Mouse (Mus musculus) spleen, embryonic (tissue): ENCODE measurements around the gene Lrrc34.

ENCODE experiments used
- CTCF ChIA-PET: fragments of 350-600 bp; sonication (Branson Sonifier 250); formaldehyde crosslinking; loops from one replicate; lab custom pipeline; 2022; lab: Charles Lee

Lrrc34 gene

GRCm38 (mm10) chr3:30647440-30648090, at the start of gene Lrrc34:
Gene Lrrc34 (minus strand): TSS chr3:30647869.
- CTCF ChIA-PET = no interaction called here

GRCm38 (mm10) chr3:30696346-30696745, 48.7 kb upstream of the Lrrc34 start:
- CTCF ChIA-PET = interaction anchor here (0.8 kb wide), 1 partner anchor 9 kb away, joined by 4 read pairs; no protein-coding TSS in a partner anchor

- CTCF ChIA-PET = interaction anchor here (0.8 kb wide), 1 partner anchor 8 kb away, joined by 4 read pairs; no protein-coding TSS in a partner anchor
These were observed 48.0 kb upstream of the Lrrc34 start for GRCm38 (mm10) chr3:30695661-30696060.

- CTCF ChIA-PET = no interaction called here
These were observed 43.3 kb upstream of the Lrrc34 start for GRCm38 (mm10) chr3:30690976-30691375.

- CTCF ChIA-PET = interaction anchor here (1.0 kb wide), 1 partner anchor 9 kb away, joined by 4 read pairs; no protein-coding TSS in a partner anchor
These were observed 39.5 kb upstream of the Lrrc34 start for GRCm38 (mm10) chr3:30687216-30687615.

GRCm38 (mm10) chr3:30683190-30683589, 35.5 kb upstream of the Lrrc34 start:
- CTCF ChIA-PET = no interaction called here

GRCm38 (mm10) chr3:30658486-30658885, 10.8 kb upstream of the Lrrc34 start:
- CTCF ChIA-PET = no interaction called here

- CTCF ChIA-PET = no interaction called here
These were observed 8.3 kb upstream of the Lrrc34 start for GRCm38 (mm10) chr3:30655937-30656336.

- CTCF ChIA-PET = no interaction called here
These were observed 2.6 kb upstream of the Lrrc34 start for GRCm38 (mm10) chr3:30650062-30650841.

- CTCF ChIA-PET = no interaction called here
These were observed 797 bp upstream of the Lrrc34 start for GRCm38 (mm10) chr3:30648466-30648865.

- CTCF ChIA-PET = no interaction called here
These were observed 908 bp downstream of the Lrrc34 start for GRCm38 (mm10) chr3:30646761-30647160.

GRCm38 (mm10) chr3:30644207-30644606, 3.5 kb downstream of the Lrrc34 start, which contains the start of gene Lrriq4:
Gene Lrriq4 (plus strand): TSS chr3:30644507.
- CTCF ChIA-PET = interaction anchor here (0.5 kb wide), 1 partner anchor 451 kb away, joined by 4 read pairs; the partner anchor contains the start of gene Skil

GRCm38 (mm10) chr3:30635629-30636028, 12.0 kb downstream of the Lrrc34 start:
- CTCF ChIA-PET = no interaction called here

GRCm38 (mm10) chr3:30633681-30634080, 14.0 kb downstream of the Lrrc34 start:
- CTCF ChIA-PET = no interaction called here

GRCm38 (mm10) chr3:30620132-30620531, 27.5 kb downstream of the Lrrc34 start:
- CTCF ChIA-PET = interaction anchor here (0.6 kb wide), 1 partner anchor 32 kb away, joined by 7 read pairs; no protein-coding TSS in a partner anchor

GRCm38 (mm10) chr3:30610930-30611329, 36.7 kb downstream of the Lrrc34 start:
- CTCF ChIA-PET = interaction anchor here (0.5 kb wide), 1 partner anchor 1918 kb away, joined by 7 read pairs; no protein-coding TSS in a partner anchor

- CTCF ChIA-PET = no interaction called here
These were observed 38.7 kb downstream of the Lrrc34 start for GRCm38 (mm10) chr3:30608999-30609398.

- CTCF ChIA-PET = interaction anchor here (1.1 to 1.2 kb wide), 2 partner anchors 11 to 191 kb away, joined by 3 read pairs; no protein-coding TSS in a partner anchor
These were observed 44.4 kb downstream of the Lrrc34 start for GRCm38 (mm10) chr3:30603256-30603655.

- CTCF ChIA-PET = interaction anchor here (1.1 to 1.2 kb wide), 2 partner anchors 11 to 191 kb away, joined by 3 read pairs; no protein-coding TSS in a partner anchor
These were observed 45.0 kb downstream of the Lrrc34 start for GRCm38 (mm10) chr3:30602740-30603098.

GRCm38 (mm10) chr3:30602065-30602739, 45.5 kb downstream of the Lrrc34 start, which contains the start of gene Mynn:
Gene Mynn (plus strand): TSS chr3:30602065.
- CTCF ChIA-PET = interaction anchor here (1.2 kb wide), 1 partner anchor 192 kb away, joined by 3 read pairs; no protein-coding TSS in a partner anchor

- CTCF ChIA-PET = no interaction called here
These were observed 46.0 kb downstream of the Lrrc34 start for GRCm38 (mm10) chr3:30601610-30602064.
